Mouse (Mus musculus): ENCODE measurements around the gene Supv3l1. TPM values are rescaled to one million over a fixed set of nuclear protein-coding genes. Genes with fewer than 3 reads are reported as not detected.
"Not testable (repeated sequence)": the region's sequence is repeated elsewhere in the genome, so short reads cannot be mapped to it uniquely, and the experiment has no call there.

Gene Supv3l1
- 23.4 and 26.6 TPM in 2 replicates for total RNA-seq (2014; rRNA removed)
- 15.5 and 16.1 TPM in 2 replicates for polyA plus RNA-seq (2015; fragmentation: Nextera tagmentation; extraction: Ambion mirVana)

DNA sequence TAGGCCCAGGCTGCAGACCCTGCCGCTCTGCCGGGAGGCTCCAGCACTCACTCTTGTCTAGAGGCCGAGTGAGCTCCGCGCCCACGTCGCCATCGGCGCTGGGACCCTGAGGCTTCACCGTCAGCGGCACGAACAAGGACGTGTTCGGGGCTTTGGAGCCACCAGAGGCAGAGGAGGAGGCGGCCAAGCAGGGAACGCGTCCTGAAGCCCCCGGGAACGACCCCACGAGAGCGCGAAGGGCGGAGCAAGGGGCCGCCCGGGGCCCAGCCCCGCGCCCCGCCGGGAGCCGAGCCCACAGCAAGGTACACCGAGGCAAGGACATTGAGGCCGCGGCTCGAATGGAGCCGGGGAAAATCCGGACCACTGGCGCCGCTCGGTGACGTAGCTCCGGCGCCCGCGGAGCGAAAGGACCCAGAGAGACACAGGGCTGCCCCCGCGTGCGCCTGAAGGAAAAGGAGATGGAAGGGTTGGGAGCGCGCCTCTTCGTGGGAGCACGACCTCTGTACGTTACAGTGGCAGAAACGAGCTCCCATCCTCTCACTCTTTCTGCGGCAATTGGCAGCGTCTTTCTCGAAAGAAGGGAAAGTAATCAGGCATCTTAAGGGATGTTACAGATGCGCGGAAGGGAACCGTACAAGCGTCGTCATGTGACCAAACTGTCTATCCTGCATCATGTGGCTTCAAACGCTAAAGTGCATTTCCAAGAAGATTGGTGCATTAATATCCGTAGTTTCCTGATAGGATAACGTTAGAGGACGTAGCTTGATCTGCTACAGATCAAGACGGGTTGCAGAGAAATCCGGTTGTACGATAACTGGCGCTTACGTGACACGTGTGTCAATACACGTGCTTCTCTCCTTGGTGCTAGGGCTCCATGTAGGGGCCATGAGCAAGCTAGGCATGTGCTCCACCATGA is at the start of gene Supv3l1, which contains the start of gene 4930507D05Rik:
Supv3l1 (minus strand) TSS at position 375 of the 916 bp plus-strand sequence.
4930507D05Rik (plus strand) TSS at position 126 of the 916 bp plus-strand sequence.
- WGBS, result under 1% methylated on average over 73 of the region's 73 CpGs
- TF ChIP-seq CTCF (IDR thresholded peaks at IDR 0.05), result no peak
- Histone ChIP-seq H3K9me3 (ENCODE audit: low read length) (no peaks in the 10 kb centered on the region), H3K36me3 (ENCODE audit: insufficient read depth, low read length) (peaks cover 25% of the 10 kb centered on the region), H3K4me2 (ENCODE audit: low read depth, low read length, poor library complexity, severe bottlenecking) (peak within 1 kb of the TSS; percentile 66), H3K4me1 (ENCODE audit: insufficient read depth, low read length) (peaks cover 8% of the 10 kb centered on the region; the same call in 1 of the 2 replicates), H3K27me3 (ENCODE audit: insufficient read depth, low read length) (no peaks in the 10 kb centered on the region), H3K9ac (replicated peaks; ENCODE audit: low read length, poor library complexity, severe bottlenecking) (peak within 1 kb of the TSS; percentile 98), H3K27ac (ENCODE audit: low read depth, low read length) (peak within 1 kb of the TSS; percentile 93), H3K4me3 (ENCODE audit: low read depth, low read length) (peak within 1 kb of the TSS; percentile 94)
- peak; percentile 95 for DNase-seq (ENCODE audit: low spot score)
- ATAC-seq (ENCODE audit: low FRiP score), result peak; percentile 95

DNA sequence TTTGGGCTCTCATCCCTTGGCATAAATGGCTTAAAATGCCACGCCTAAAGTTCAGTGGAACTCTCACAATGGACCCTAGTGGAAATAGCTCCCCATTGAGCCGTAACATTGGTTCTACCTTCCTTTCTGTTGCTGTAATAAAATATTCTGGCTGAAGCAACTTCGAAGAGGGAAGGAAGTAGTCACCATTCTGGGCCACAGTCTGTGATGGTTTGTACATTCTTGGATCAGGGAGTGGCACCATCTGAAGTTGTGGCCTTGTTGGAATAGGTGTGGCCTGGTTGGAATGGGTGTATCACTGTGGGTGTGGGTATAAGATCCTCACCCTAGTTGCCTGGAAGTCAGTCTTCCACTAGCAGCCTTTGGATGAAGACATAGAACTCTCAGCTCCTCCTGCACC is 42.1 kb upstream of the Supv3l1 start:
- not testable (repeated sequence) for H3K27me3 ChIP-seq (ENCODE audit: insufficient read depth, low read length)

DNA sequence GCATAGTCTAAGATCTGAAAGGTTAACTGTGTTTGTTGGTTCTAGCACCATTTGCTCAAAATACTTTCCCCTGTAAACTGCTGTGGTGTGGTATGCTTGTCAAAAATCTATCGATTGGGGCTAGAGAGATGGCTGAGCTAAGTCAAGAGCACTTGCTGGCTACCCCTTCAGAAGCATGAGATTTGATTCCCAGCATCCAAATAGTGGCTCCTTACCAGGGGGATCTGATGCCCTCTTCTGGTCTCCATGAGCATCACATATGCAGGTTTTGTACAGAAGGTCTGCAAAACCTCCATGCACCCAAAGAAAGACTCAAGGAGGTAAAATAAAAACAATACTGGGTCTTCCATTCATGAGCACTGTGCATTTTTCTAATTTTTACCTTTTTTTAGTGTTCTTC is 38.7 kb upstream of the Supv3l1 start:
- no peak overlapping the region for H3K9ac ChIP-seq (replicated peaks; ENCODE audit: low read length, poor library complexity, severe bottlenecking)
- no peaks in the 10 kb centered on the region for H3K9me3 ChIP-seq (ENCODE audit: low read length)
- no peak overlapping the region for H3K4me2 ChIP-seq (ENCODE audit: low read depth, low read length, poor library complexity, severe bottlenecking)
- H3K27ac ChIP-seq (ENCODE audit: low read depth, low read length), result no peak overlapping the region
- no peaks in the 10 kb centered on the region for H3K27me3 ChIP-seq (ENCODE audit: insufficient read depth, low read length)
- TF ChIP-seq CTCF (IDR thresholded peaks at IDR 0.05), result peak; percentile 77
- no peak for ATAC-seq (ENCODE audit: low FRiP score)
- WGBS, result 16% methylated on average over 1 of the region's 1 CpGs
- H3K4me3 ChIP-seq (ENCODE audit: low read depth, low read length), result no peak overlapping the region
- DNase-seq (ENCODE audit: low spot score), result peak; percentile 70
- no peaks in the 10 kb centered on the region for H3K4me1 ChIP-seq (ENCODE audit: insufficient read depth, low read length)
- no peaks in the 10 kb centered on the region for H3K36me3 ChIP-seq (ENCODE audit: insufficient read depth, low read length)

More for the DNA sequence above, 42.1 kb upstream of the Supv3l1 start:
- WGBS, result 83% methylated on average over 3 of the region's 3 CpGs
- ATAC-seq (ENCODE audit: low FRiP score); H3K36me3 ChIP-seq (ENCODE audit: insufficient read depth, low read length); H3K4me2 ChIP-seq (ENCODE audit: low read depth, low read length, poor library complexity, severe bottlenecking); DNase-seq (ENCODE audit: low spot score); H3K9me3 ChIP-seq (ENCODE audit: low read length); H3K27ac ChIP-seq (ENCODE audit: low read depth, low read length); H3K9ac ChIP-seq (replicated peaks; ENCODE audit: low read length, poor library complexity, severe bottlenecking); H3K4me1 ChIP-seq (ENCODE audit: insufficient read depth, low read length); H3K4me3 ChIP-seq (ENCODE audit: low read depth, low read length): not testable (repeated sequence)

DNA sequence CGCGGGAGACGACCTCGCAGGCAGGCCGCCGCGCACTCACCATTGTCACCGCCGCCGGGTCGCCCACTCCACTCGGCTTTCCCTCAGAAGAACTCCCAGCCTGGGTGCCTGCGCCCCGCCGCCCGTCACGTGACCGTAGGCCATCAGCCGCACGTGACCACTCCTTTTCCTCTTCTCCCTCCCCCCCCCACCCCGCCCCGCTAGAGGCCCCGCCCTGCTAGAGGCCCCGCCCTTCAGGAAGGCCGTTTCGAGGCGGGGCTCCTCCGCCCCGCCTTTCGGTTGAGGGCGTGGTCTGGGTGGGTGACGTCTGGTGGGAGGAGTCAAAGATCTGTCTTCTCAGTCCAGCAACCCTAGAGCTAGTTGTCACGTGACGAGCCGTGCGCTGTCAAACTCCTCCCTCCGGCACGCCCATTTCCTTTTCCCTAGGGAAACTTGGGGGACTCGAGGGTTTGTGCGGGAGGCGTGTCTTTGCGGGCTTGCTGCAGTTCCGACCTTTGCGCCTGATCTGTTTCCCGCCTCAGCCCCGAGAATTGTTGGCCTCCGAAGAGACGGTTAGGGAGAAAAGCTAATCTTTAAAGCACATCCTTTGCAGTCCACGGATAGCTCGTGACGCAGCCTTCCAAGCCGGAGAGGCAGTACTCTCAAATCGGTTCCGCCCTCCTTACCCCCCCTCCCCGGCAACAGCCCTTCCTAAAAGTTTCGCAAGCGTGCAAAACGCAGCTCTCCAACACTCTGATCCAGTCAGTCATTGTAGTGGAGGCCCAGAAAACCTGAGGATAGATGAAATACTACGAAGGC is 37.3 kb upstream of the Supv3l1 start, which contains the start of gene Vps26a:
Vps26a (minus strand) TSS at position 188 of the 798 bp plus-strand sequence.
- WGBS, result 0% methylated on average over 42 of the region's 59 CpGs
- TF ChIP-seq CTCF (IDR thresholded peaks at IDR 0.05), result no peak
- Histone ChIP-seq H3K27me3 (ENCODE audit: insufficient read depth, low read length) (no peaks in the 10 kb centered on the region), H3K27ac (ENCODE audit: low read depth, low read length) (peak within 1 kb of the TSS; percentile 84), H3K9me3 (ENCODE audit: low read length) (no peaks in the 10 kb centered on the region), H3K9ac (replicated peaks; ENCODE audit: low read length, poor library complexity, severe bottlenecking) (peak within 1 kb of the TSS; percentile 92), H3K4me2 (ENCODE audit: low read depth, low read length, poor library complexity, severe bottlenecking) (peak within 1 kb of the TSS; percentile 73), H3K4me3 (ENCODE audit: low read depth, low read length) (peak within 1 kb of the TSS; percentile 94), H3K36me3 (ENCODE audit: insufficient read depth, low read length) (no peaks in the 10 kb centered on the region), H3K4me1 (ENCODE audit: insufficient read depth, low read length) (no peaks in the 10 kb centered on the region)
- ATAC-seq (ENCODE audit: low FRiP score) (peak; percentile 90), DNase-seq (ENCODE audit: low spot score) (peak; percentile 99)

DNA sequence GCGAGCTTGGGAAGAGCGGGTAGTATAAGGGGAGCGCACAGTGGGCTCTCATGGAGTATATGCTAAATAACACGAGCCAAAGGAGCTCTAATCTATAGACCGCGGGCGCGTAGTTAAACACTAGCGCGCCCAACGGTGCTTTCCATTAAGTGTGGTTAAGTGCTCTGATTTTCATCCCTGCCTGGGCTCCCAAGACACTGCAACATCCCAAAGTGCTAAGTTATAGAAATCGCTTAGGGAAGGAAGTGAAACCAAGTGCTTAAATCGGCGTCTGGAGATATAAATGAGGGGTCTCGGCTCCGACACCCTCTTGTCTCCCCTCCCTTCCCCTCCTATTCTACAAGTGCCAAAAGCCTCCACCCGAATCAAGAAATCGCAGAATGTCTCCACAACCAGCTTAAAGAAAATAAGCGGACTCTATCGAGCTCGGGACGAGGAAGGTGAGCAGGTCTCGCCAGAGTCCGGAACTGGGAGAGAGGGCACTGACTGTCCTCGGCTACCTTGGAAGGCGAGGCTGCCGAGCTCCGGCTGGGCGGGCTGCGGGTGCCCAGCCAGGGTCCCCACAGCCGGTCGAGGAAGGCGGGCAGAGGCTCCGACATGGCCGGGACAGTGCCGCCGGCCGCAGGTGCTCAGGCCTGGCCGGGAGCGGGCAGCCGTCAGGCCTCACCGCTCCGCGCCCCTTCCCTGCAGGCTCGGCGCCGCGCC is 36.5 kb upstream of the Supv3l1 start:
- Histone ChIP-seq H3K4me3 (ENCODE audit: low read depth, low read length) (peak overlapping the region; percentile 94), H3K9me3 (ENCODE audit: low read length) (no peaks in the 10 kb centered on the region), H3K9ac (replicated peaks; ENCODE audit: low read length, poor library complexity, severe bottlenecking) (peak overlapping the region; percentile 92), H3K4me2 (ENCODE audit: low read depth, low read length, poor library complexity, severe bottlenecking) (peak overlapping the region; percentile 73), H3K27ac (ENCODE audit: low read depth, low read length) (peak overlapping the region; percentile 84), H3K36me3 (ENCODE audit: insufficient read depth, low read length) (no peaks in the 10 kb centered on the region), H3K27me3 (ENCODE audit: insufficient read depth, low read length) (no peaks in the 10 kb centered on the region), H3K4me1 (ENCODE audit: insufficient read depth, low read length) (no peaks in the 10 kb centered on the region)
- peak; percentile 34 for DNase-seq (ENCODE audit: low spot score)
- peak; percentile 81 for ATAC-seq (ENCODE audit: low FRiP score)
- no peak for TF ChIP-seq CTCF (IDR thresholded peaks at IDR 0.05)
- under 1% methylated on average over 43 of the region's 48 CpGs for WGBS

Measured in midbrain, postnatal 0 days (tissue).